Mouse (Mus musculus) heart, embryonic 12.5 days (tissue): ENCODE data around the gene Gnaz. TPM values are rescaled to one million over a fixed set of nuclear protein-coding genes. Genes with fewer than 3 reads are reported as not detected.

Source experiments
- ATAC-seq: fragments of 200-750 bp; cut with Nextera tagmentation; 2 replicates; pipeline ENCODE4 v1.8.0; 2017; ENCODE audit warnings: moderate TSS enrichment, moderate library complexity; ENCODE audit not compliant: insufficient number of reproducible peaks, low FRiP score
- H3K27ac ChIP-seq: fragments of 300-500 bp; sonication (generic); 2 replicates; pipeline ENCODE4 v1.5.1; 2016; ENCODE audit warnings: mild to moderate bottlenecking, moderate library complexity; ENCODE audit not compliant: poor library complexity, severe bottlenecking
- H3K27me3 ChIP-seq: fragments of 300-500 bp; sonication (generic); replicated peaks from 2 replicates; pipeline ENCODE4 v1.6.1; 2016; ENCODE audit warnings: mild to moderate bottlenecking, moderate library complexity
- H3K36me3 ChIP-seq: fragments of 300-500 bp; sonication (generic); 2 replicates; pipeline ENCODE4 v1.6.1; 2016; ENCODE audit warnings: mild to moderate bottlenecking, moderate library complexity
- H3K4me1 ChIP-seq: fragments of 300-500 bp; sonication (generic); replicated peaks from 2 replicates; pipeline ENCODE4 v1.6.1; 2016; ENCODE audit warnings: mild to moderate bottlenecking
- H3K4me2 ChIP-seq: fragments of 300-500 bp; sonication (generic); 2 replicates; pipeline ENCODE4 v1.6.1; 2016; ENCODE audit warnings: mild to moderate bottlenecking, moderate library complexity
- H3K4me3 ChIP-seq: fragments of 300-500 bp; sonication (generic); 2 replicates; pipeline ENCODE4 v1.5.1; 2016; ENCODE audit warnings: mild to moderate bottlenecking
- H3K9ac ChIP-seq: fragments of 300-500 bp; sonication (generic); 2 replicates; pipeline ENCODE4 v1.6.1; 2016; ENCODE audit warnings: mild to moderate bottlenecking, moderate library complexity
- H3K9me3 ChIP-seq: fragments of 300-500 bp; sonication (generic); replicated peaks from 2 replicates; pipeline ENCODE4 v1.6.1; 2016; ENCODE audit warnings: mild to moderate bottlenecking, moderate library complexity
- whole genome bisulfite sequencing: fragments of 180-500 bp; shearing (Covaris S2); methylation state at CpG from one replicate; pipeline ENCODE4 v1.1.7; 2016; 5-methylcytosine and 5-hydroxymethylcytosine counted together
- polyA plus RNA-seq: library from polyadenylated mRNA; unstranded; fragments of >200 nt; fragmentation: Nextera tagmentation; extraction: Ambion mirVana; gene quantifications from 2 replicates; pipeline ENCODE4 v1.2.1, GENCODE M21; 2016

Gene Gnaz
- polyA plus RNA-seq, 1 experiment from 2014 or later = 1.6 TPM

DNA sequence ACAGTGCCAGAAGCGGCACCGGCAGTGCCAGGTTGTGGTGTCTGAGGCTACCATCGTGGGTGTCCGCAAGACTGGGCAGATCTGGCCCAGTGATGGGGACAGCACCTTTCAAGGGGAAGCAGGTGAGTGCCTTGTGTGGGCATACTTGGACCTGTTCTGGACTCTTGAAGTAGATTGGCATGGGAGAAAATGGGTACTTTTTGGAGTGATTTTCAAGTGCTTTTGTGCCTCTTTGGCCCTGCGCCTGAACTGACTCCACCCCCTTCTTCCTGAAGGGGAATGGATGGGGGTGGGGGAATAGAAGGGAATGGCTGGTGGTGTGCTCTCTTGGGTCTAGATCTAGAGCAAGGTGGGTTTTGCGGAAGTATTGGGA lies 95.2 kb downstream of the Gnaz start:
- H3K4me1 ChIP-seq = peaks cover 59% of the 10 kb centered on the region
- 15% methylated on average over 6 of the region's 6 CpGs for WGBS
- H3K27ac ChIP-seq = no peak overlapping the region
- H3K27me3 ChIP-seq = peaks cover 12% of the 10 kb centered on the region
- no peak for ATAC-seq
- H3K36me3 ChIP-seq = peaks cover 16% of the 10 kb centered on the region; the same call in 1 of the 2 replicates
- H3K4me2 ChIP-seq = peak overlapping the region; percentile 90
- H3K4me3 ChIP-seq = peak overlapping the region; percentile 95
- H3K9me3 ChIP-seq = no peaks in the 10 kb centered on the region
- H3K9ac ChIP-seq = peak overlapping the region; percentile 92

DNA sequence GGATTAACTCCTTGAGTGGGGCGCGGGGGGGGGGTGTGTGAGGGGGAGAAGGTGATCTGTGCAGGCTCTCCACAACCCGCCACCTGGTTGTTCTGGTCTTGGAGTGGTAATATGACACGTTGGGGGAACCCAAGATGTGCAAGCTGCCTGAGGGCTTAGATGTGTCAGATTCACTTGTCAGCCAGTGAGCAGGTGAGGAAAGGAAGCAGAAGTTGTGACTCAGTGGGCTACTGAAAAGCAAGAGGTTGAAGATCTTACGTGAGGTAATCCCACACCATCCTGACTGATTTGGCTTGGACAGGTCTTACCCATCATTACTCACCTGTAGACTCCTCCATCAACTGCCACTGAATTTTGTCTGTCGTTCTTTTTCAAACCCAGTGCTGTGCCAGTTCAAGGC lies 95.6 kb downstream of the Gnaz start:
- peaks cover 63% of the 10 kb centered on the region for H3K4me1 ChIP-seq
- peak overlapping the region; percentile 90 for H3K4me2 ChIP-seq
- H3K27me3 ChIP-seq = peaks cover 10% of the 10 kb centered on the region
- peak overlapping the region; percentile 95 for H3K4me3 ChIP-seq
- no peaks in the 10 kb centered on the region for H3K9me3 ChIP-seq
- peaks cover 16% of the 10 kb centered on the region; the same call in 1 of the 2 replicates for H3K36me3 ChIP-seq
- 50% methylated on average over 6 of the region's 6 CpGs for WGBS
- peak overlapping the region; percentile 92; the same call in 1 of the 2 replicates for H3K9ac ChIP-seq
- no peak for ATAC-seq
- H3K27ac ChIP-seq = no peak overlapping the region

- peaks cover 71% of the 10 kb centered on the region for H3K4me1 ChIP-seq
- no peaks in the 10 kb centered on the region for H3K9me3 ChIP-seq
- WGBS = 41% methylated on average over 12 of the region's 12 CpGs
- H3K27ac ChIP-seq = no peak overlapping the region
- peaks cover 16% of the 10 kb centered on the region; the same call in 1 of the 2 replicates for H3K36me3 ChIP-seq
- H3K9ac ChIP-seq = peak overlapping the region; percentile 46; the same call in 1 of the 2 replicates
- H3K4me3 ChIP-seq = peak overlapping the region; percentile 95
- peak overlapping the region; percentile 90 for H3K4me2 ChIP-seq
- ATAC-seq = no peak
- peaks cover 10% of the 10 kb centered on the region for H3K27me3 ChIP-seq
Measured at GRCm38 (mm10) chr10:75063301-75063965, 96.5 kb downstream of the Gnaz start.

GRCm38 (mm10) chr10:75065691-75066090 lies 98.7 kb downstream of the Gnaz start:
- Histone ChIP-seq H3K4me1 (peaks cover 81% of the 10 kb centered on the region), H3K36me3 (peaks cover 16% of the 10 kb centered on the region; the same call in 1 of the 2 replicates), H3K4me3 (no peak overlapping the region), H3K4me2 (no peak overlapping the region), H3K27ac (no peak overlapping the region), H3K9me3 (no peaks in the 10 kb centered on the region), H3K27me3 (peaks cover 10% of the 10 kb centered on the region), H3K9ac (no peak overlapping the region)
- ATAC-seq = no peak
- 69% methylated on average over 6 of the region's 6 CpGs for WGBS

Other genes with a start within 250 kb of the Gnaz start
- gene Rsph14, start 65.4 kb downstream of the Gnaz start, polyA plus RNA-seq = not detected in 2 replicates
- gene Rab36, start 69.9 kb downstream of the Gnaz start, polyA plus RNA-seq = 4.3 and 4.8 TPM in 2 replicates
- 21.9 and 23.7 TPM in 2 replicates for gene Bcr, start 93.4 kb downstream of the Gnaz start, polyA plus RNA-seq
- gene Specc1l, start 244.9 kb downstream of the Gnaz start, polyA plus RNA-seq = 30.2 and 32.1 TPM in 2 replicates